Mouse (Mus musculus) forebrain, embryonic 14.5 days (tissue): ENCODE results near the gene Gm20388. TPM values are rescaled to one million over a fixed set of nuclear protein-coding genes. Genes with fewer than 3 reads are reported as not detected.

Experiments
- ATAC-seq: fragments of 200-750 bp; cut with Nextera tagmentation; 2 replicates; pipeline ENCODE4 v1.8.0; 2017; ENCODE audit warnings: mild to moderate bottlenecking, moderate library complexity
- DNase-seq: peaks from one replicate; pipeline ENCODE4 v3.0.0-alpha.2; 2015; ENCODE audit warnings: low spot score
- H3K27ac ChIP-seq: fragments of 300-500 bp; sonication (generic); 2 replicates; pipeline ENCODE4 v1.5.1; 2014; ENCODE audit warnings: low read depth, mild to moderate bottlenecking, control low read depth, low read length, moderate library complexity
- H3K27me3 ChIP-seq: fragments of 300-500 bp; sonication (generic); replicated peaks from 2 replicates; pipeline ENCODE4 v1.6.1; 2014; ENCODE audit warnings: low read length, control low read depth, mixed read lengths; ENCODE audit not compliant: control insufficient read depth, insufficient read depth
- H3K36me3 ChIP-seq: fragments of 300-500 bp; sonication (generic); 2 replicates; pipeline ENCODE4 v1.6.1; 2014; ENCODE audit warnings: low read length, control low read depth; ENCODE audit not compliant: control insufficient read depth, insufficient read depth
- H3K4me1 ChIP-seq: fragments of 300-500 bp; sonication (generic); 2 replicates; pipeline ENCODE4 v1.6.1; 2014; ENCODE audit warnings: antibody characterized with exemption, low read length, control low read depth; ENCODE audit not compliant: control insufficient read depth, insufficient read depth
- H3K4me2 ChIP-seq: fragments of 300-500 bp; sonication (generic); 2 replicates; pipeline ENCODE4 v1.6.1; 2014; ENCODE audit warnings: mild to moderate bottlenecking, control low read depth, low read length
- H3K4me3 ChIP-seq: fragments of 300-500 bp; sonication (generic); 2 replicates; pipeline ENCODE4 v1.5.1; 2014; ENCODE audit warnings: low read depth, low read length, control low read depth
- H3K9ac ChIP-seq: fragments of 300-500 bp; sonication (generic); 2 replicates; pipeline ENCODE4 v1.6.1; 2014; ENCODE audit warnings: mild to moderate bottlenecking, low read length, control low read depth, moderate library complexity
- H3K9me3 ChIP-seq: fragments of 300-500 bp; sonication (generic); replicated peaks from 2 replicates; pipeline ENCODE4 v1.6.1; 2016; ENCODE audit warnings: low read length, control low read depth, mixed read lengths; ENCODE audit not compliant: control insufficient read depth
- WGBS: fragments of 180-500 bp; shearing (Covaris S2); extraction: QIAGEN DNeasy Blood & Tissue Kit; methylation state at CpG from one replicate; pipeline ENCODE4 v1.1.7; 2014; 5-methylcytosine and 5-hydroxymethylcytosine counted together
- polyA plus RNA-seq: library from polyadenylated mRNA; unstranded; fragments of >200 nt; fragmentation: Nextera tagmentation; extraction: Ambion mirVana; gene quantifications from 2 replicates; pipeline ENCODE4 v1.2.1, GENCODE M21; 2014

The Gm20388 gene
- polyA plus RNA-seq, 1 experiment from 2014 or later: 7.4 TPM

DNA sequence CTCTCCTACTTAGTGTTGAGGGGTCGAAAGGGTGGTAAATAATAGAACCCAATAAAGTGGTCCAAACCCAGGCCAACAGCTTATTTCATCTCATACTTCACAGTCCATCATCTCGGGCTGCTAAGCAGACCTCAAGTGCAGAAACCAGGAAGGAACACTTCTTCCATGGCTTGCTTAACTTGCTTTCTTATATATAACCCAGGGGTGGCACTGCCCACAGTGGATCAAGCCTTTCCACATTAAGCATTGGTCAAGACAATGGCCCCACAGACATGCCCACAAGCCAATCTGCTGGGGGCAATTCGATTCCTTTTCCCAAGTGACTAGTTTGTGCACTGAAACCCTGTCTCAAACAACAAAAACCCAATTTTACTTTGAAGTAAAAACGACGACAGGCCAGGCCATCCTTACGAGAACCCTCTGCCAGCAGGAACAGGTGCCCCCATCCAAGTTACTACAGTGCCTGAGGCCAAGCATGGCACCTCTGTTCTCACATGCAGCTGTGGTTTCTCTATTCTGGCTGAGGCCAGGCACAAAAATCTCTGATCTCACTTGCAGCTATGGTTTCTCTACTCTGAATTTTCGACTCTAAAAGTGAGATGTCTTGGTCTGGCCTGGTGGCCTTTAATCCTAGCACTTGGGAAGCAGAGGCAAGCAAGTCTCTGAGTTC is 3007.9 kb downstream of the Gm20388 start:
- no peaks in the 10 kb centered on the region for H3K9me3 ChIP-seq
- ATAC-seq (no peak), DNase-seq (no peak)
- 81% methylated on average over 7 of the region's 7 CpGs for WGBS
- no peak overlapping the region for H3K4me2 ChIP-seq
- no peak overlapping the region for H3K27ac ChIP-seq
- H3K4me3 ChIP-seq: no peak overlapping the region
- no peak overlapping the region for H3K9ac ChIP-seq
- H3K27me3 ChIP-seq: no peaks in the 10 kb centered on the region
- H3K4me1 ChIP-seq: peaks cover 8% of the 10 kb centered on the region
- H3K36me3 ChIP-seq: peaks cover 14% of the 10 kb centered on the region

DNA sequence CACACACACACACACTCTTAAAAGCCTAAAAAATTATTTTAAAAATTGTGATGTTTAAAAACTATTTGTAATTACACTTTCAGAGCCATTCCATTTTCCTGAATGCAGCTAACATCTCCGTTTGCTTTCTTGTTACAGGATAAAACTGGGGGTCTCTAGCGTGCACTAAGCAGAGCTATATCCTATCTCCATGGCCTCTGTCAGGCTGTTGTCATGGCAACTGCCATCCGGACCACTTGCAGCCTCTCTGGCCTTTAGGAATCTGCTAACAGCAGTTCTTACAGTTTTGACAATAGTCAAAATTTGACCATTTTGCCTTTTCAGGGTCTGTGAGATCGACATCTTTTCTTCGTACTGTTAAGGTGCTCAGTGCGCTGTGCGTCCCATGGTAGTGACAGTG is 3010.2 kb downstream of the Gm20388 start:
- peaks cover under 1% of the 10 kb centered on the region; the same call in 1 of the 2 replicates for H3K36me3 ChIP-seq
- no peak overlapping the region for H3K27ac ChIP-seq
- peaks cover 8% of the 10 kb centered on the region for H3K4me1 ChIP-seq
- H3K9ac ChIP-seq: no peak overlapping the region
- 0 out of 2 replicates have a peak overlapping the region, but pooled peaks have one; percentile 7 for H3K4me2 ChIP-seq
- ATAC-seq (no peak), DNase-seq (peak; percentile 50)
- no peaks in the 10 kb centered on the region for H3K9me3 ChIP-seq
- no peak overlapping the region for H3K4me3 ChIP-seq
- H3K27me3 ChIP-seq: no peaks in the 10 kb centered on the region
- 73% methylated on average over 7 of the region's 7 CpGs for WGBS

DNA sequence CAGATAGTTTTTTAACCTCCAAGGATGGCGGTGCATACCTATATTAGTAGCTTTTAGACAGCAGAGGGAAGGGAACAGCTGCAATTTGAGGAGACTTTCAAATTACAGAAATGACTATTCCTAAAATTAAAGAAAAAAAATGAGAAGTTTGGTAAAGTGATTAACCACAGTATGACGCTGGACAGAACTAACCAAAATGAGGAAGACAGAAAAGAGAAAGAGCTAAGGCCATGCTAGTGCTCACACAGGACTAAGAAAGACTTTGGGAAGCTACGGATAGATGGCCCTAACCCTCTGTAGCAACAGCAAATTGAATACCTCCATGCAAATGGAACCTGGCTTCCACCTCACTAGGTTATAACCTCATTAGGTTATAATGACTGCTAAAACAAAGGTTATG is 3012.3 kb downstream of the Gm20388 start:
- DNase-seq: no peak
- WGBS: 78% methylated on average over 3 of the region's 3 CpGs
- ATAC-seq: no peak
- Histone ChIP-seq H3K4me3 (no peak overlapping the region), H3K27ac (no peak overlapping the region), H3K4me2 (no peak overlapping the region), H3K9ac (no peak overlapping the region), H3K9me3 (no peaks in the 10 kb centered on the region), H3K36me3 (no peaks in the 10 kb centered on the region), H3K4me1 (peaks cover 8% of the 10 kb centered on the region), H3K27me3 (no peaks in the 10 kb centered on the region)

DNA sequence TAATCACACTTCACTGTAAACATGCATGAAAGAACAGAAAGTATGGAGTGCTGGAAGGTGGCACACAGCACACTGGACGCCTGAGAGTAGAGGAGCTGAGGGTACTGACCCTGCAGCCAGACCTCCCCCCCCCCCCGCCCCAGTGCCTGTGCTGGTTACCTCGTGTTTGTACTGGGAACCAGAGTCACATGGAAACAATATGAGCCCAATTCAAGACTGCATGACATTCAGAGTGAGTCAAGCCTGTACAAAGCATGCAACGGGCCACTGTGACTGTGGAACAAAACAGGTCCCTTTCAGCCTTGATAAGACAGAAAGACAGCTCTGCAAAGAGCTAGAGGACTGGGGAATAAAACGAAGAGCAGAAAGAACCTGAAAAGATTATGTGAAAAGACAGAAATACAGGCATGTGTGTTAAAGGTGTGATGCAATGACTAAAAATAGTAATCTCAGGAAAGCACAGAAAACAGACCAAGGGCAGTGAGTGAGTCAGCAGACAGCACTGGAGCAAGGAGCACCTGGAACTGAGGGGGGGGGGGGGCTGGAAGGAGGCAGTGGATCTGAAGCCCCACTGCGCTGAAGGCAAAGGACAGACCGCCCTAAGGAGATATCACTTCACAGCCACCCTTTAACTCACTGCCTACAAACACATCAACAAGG is 3012.9 kb downstream of the Gm20388 start:
- 54% methylated on average over 7 of the region's 7 CpGs for WGBS
- H3K4me3 ChIP-seq: no peak overlapping the region
- H3K9me3 ChIP-seq: no peaks in the 10 kb centered on the region
- ATAC-seq (no peak), DNase-seq (no peak)
- no peak overlapping the region for H3K4me2 ChIP-seq
- no peaks in the 10 kb centered on the region for H3K27me3 ChIP-seq
- no peaks in the 10 kb centered on the region for H3K36me3 ChIP-seq
- H3K4me1 ChIP-seq: peaks cover 8% of the 10 kb centered on the region
- no peak overlapping the region for H3K9ac ChIP-seq
- no peak overlapping the region for H3K27ac ChIP-seq

DNA sequence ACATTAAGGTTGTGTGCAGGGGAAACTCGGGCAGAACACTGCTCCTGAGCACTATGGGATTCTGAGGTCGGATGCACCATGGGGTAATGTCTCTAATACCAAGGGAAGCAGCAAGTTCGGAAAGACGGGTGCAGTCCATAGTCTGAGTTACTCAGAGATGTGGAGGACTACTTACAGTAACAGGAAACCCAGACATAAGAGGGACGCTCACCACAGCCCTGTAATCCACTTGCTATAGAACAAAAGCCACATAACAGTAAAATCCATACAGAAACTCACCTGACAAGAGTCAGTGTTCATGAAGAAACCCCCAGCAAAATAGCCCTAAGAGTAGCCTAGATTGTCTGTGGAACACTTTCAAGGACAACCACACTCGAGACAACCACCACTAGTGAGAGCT is 3013.4 kb downstream of the Gm20388 start:
- WGBS: 82% methylated on average over 6 of the region's 6 CpGs
- no peak overlapping the region for H3K9ac ChIP-seq
- no peak for ATAC-seq
- DNase-seq: no peak
- H3K27ac ChIP-seq: no peak overlapping the region
- H3K27me3 ChIP-seq: no peaks in the 10 kb centered on the region
- H3K4me2 ChIP-seq: no peak overlapping the region
- no peak overlapping the region for H3K4me3 ChIP-seq
- H3K4me1 ChIP-seq: peaks cover 6% of the 10 kb centered on the region
- H3K9me3 ChIP-seq: no peaks in the 10 kb centered on the region
- H3K36me3 ChIP-seq: no peaks in the 10 kb centered on the region

DNA sequence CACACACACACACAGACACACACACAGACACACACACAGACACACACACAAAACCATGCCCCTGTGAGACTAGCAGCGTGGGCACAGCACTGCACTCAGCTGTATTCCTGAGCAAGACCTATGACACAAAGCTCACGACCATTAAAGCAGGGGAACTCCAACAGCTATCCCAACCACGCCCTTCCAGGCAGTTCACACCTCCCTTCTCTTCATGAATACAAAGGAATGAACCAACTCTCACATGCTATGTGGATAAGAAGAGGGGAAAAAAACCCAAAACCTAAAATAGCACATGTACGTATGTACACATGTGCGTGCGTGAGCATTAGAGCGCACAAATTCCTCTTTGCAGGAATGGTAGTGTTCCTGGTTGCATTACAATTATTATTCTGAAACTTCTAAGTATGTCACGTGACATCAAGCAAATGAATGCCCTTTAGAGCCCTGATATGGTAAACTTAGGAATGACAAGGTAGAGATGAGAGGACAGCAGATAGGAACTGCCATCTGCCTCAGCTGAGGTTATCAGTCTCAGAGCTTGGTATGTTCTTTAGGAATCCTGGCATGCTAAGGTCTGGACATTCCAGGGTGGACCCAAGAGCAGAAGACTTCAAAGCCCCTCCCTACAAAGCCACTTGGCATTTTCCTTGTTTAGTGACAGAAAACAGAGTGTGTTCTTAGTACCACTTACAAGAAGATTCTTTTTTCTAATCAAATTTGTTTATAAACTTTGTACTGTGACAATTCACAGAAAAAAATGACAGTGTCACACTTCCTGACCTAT is 3015.5 kb downstream of the Gm20388 start:
- H3K9ac ChIP-seq: no peak overlapping the region
- DNase-seq (no peak), ATAC-seq (no peak)
- H3K27me3 ChIP-seq: no peaks in the 10 kb centered on the region
- peaks cover 7% of the 10 kb centered on the region for H3K4me1 ChIP-seq
- H3K4me2 ChIP-seq: no peak overlapping the region
- 89% methylated on average over 8 of the region's 8 CpGs for WGBS
- no peaks in the 10 kb centered on the region for H3K36me3 ChIP-seq
- H3K27ac ChIP-seq: no peak overlapping the region
- H3K4me3 ChIP-seq: no peak overlapping the region
- H3K9me3 ChIP-seq: no peaks in the 10 kb centered on the region

DNA sequence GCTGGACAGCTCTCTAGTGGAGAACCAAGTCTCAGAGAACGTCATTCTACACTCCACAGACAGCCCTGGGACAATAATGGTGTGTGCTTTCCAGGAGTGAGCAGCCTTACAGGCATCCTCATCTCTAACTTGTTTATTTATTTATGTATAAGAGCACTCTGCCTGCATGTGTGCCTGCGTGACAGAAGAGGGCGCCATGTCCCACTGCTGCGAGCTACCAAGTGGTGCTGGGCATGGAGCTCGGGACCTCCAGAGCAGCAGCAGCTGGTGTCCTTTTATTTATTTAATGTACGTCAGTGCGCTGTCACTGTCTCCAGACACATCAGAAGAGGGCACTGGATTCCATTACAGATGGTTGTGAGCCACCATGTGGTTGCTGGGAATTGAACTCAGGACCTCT is 3016.1 kb downstream of the Gm20388 start:
- Histone ChIP-seq H3K4me2 (no peak overlapping the region), H3K4me3 (no peak overlapping the region), H3K9me3 (no peaks in the 10 kb centered on the region), H3K27ac (no peak overlapping the region), H3K9ac (no peak overlapping the region), H3K27me3 (no peaks in the 10 kb centered on the region), H3K4me1 (peaks cover 11% of the 10 kb centered on the region), H3K36me3 (no peaks in the 10 kb centered on the region)
- DNase-seq (no peak), ATAC-seq (no peak)
- WGBS: 84% methylated on average over 7 of the region's 7 CpGs

DNA sequence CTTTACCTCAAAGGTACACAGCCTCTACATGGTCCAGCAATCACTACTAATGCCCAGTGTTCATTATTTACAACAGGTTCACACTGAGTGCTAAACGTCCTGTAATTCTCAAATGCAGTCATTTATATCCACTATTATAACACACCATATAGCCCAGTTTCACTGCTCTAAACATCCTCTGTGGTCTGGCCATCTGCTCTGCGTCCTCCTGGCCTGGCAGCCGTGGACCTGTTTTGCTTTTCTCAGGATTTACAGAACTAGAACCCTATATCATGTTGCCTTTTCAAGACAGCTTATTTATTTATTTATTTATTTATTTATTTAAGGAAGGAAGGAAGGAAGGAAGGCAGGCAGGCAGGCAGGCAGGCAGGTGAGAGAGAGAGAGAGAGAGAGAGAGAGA is 3017.2 kb downstream of the Gm20388 start:
- Histone ChIP-seq H3K9ac (no peak overlapping the region), H3K4me2 (no peak overlapping the region), H3K27me3 (no peaks in the 10 kb centered on the region), H3K9me3 (no peaks in the 10 kb centered on the region), H3K4me1 (peaks cover 22% of the 10 kb centered on the region), H3K27ac (no peak overlapping the region), H3K4me3 (no peak overlapping the region), H3K36me3 (no peaks in the 10 kb centered on the region)
- no peak for DNase-seq
- no peak for ATAC-seq
- 91% methylated on average over 3 of the region's 3 CpGs for WGBS
